Comparison of ENCODE assay signal across 8 mouse cellular contexts in the genomic region with DNA sequence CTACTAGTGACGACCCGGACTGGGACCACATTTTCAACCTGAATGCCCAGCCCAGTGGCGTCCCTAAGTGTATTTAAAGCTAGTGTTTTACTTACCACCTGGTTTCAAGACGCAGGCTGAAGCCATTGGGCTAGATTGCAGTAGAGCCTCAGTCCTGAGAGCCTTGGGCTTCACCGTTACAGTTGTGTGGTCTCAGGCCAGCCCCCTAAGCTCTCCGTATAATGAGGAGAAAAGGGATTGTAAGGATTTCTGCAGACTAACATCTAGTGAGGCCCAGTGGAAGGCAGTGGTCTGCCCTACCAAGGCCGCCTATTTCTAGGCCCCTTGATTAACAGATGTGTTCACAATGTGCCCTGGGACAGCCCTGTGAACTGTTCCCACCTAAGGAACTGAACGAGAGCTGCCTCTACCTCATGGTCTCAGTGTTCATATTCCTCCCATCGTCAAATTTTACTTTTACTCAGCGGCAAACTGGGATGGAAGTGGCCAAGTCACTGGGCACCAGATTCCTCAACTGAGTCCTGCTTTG. TPM values are rescaled to one million over a fixed set of nuclear protein-coding genes. Genes with fewer than 3 reads are reported as not detected.
DNase-seq lines count a peak whose midpoint lies in the region; ATAC-seq and TF ChIP-seq lines count a peak whose summit lies in the region.

No protein-coding gene starts in this region.

- no peak for TF ChIP-seq POLR2A in spleen, adult 2 months (IDR thresholded peaks at IDR 0.05; ENCODE audit: low read depth, low read length)

- H3K4me1 ChIP-seq in spleen, adult 2 months (ENCODE audit: control insufficient read depth, insufficient read depth, insufficient read length), result peaks cover 9% of the 10 kb centered on the region
- peaks cover 8% of the 10 kb centered on the region for H3K4me1 ChIP-seq in embryonic facial prominence, embryonic 14.5 days (ENCODE audit: control insufficient read depth, insufficient read depth, low read length)
- no peaks in the 10 kb centered on the region; the same call in none of the 2 replicates for H3K4me1 ChIP-seq in intestine, postnatal 0 days (replicated peaks; ENCODE audit: control insufficient read depth, insufficient read depth, low read length)
- H3K4me1 ChIP-seq in neural tube, embryonic 15.5 days, result peaks cover 27% of the 10 kb centered on the region

- DNase-seq in spleen, adult 2 months (ENCODE audit: low read depth in 1 of 2, low spot score in 2 of 2), result no peak
- DNase-seq in spleen, adult 12 weeks (ENCODE audit: low spot score), result no peak
- DNase-seq in embryonic facial prominence, embryonic 14.5 days (ENCODE audit: low spot score), result peak; percentile 3
- DNase-seq in right cerebral cortex, adult 2 months (ENCODE audit: low spot score in 2 of 2), result no peak
- no peak for DNase-seq in layer of hippocampus, postnatal 36 days

- H3K4me3 ChIP-seq in spleen, adult 2 months (ENCODE audit: extremely low read depth, insufficient read depth, insufficient read length), result peak overlapping the region; percentile 67; the same call in 1 of the 2 replicates
- H3K4me3 ChIP-seq in embryonic facial prominence, embryonic 14.5 days (ENCODE audit: low read depth, low read length), result peak overlapping the region; percentile 65
- H3K4me3 ChIP-seq in intestine, postnatal 0 days (ENCODE audit: low read depth, low read length), result peak overlapping the region; percentile 59
- H3K4me3 ChIP-seq in neural tube, embryonic 15.5 days (replicated peaks), result peak overlapping the region; percentile 65

- WGBS in spleen, adult 2 months, result 26% methylated on average over 10 of the region's 10 CpGs
- WGBS in embryonic facial prominence, embryonic 14.5 days, result 25% methylated on average over 10 of the region's 10 CpGs
- WGBS in intestine, postnatal 0 days, result 21% methylated on average over 10 of the region's 10 CpGs
- 24% methylated on average over 10 of the region's 10 CpGs for WGBS in neural tube, embryonic 15.5 days

- no peak for ATAC-seq in embryonic facial prominence, embryonic 14.5 days (ENCODE audit: low read depth)
- ATAC-seq in intestine, postnatal 0 days, result no peak
- ATAC-seq in neural tube, embryonic 15.5 days (ENCODE audit: low FRiP score), result peak; percentile 18; the same call in 1 of the 2 replicates
- no peak for ATAC-seq in granulocyte monocyte progenitor cell, adult 5-6 weeks (replicated peaks; ENCODE audit: poor library complexity, severe bottlenecking)

- no peak for TF ChIP-seq CTCF in spleen, adult 2 months (IDR thresholded peaks at IDR 0.05; ENCODE audit: extremely low read depth, insufficient read depth, insufficient read length, insufficient replicate concordance)
- TF ChIP-seq CTCF in intestine, postnatal 0 days (IDR thresholded peaks at IDR 0.05; ENCODE audit: low read depth), result no peak

- H3K36me3 ChIP-seq in spleen, adult 2 months (ENCODE audit: control insufficient read depth, insufficient read depth, low read length), result peaks cover 6% of the 10 kb centered on the region
- peaks cover 23% of the 10 kb centered on the region for H3K36me3 ChIP-seq in embryonic facial prominence, embryonic 14.5 days (ENCODE audit: control insufficient read depth, insufficient read depth, low read length)
- peaks cover 17% of the 10 kb centered on the region for H3K36me3 ChIP-seq in intestine, postnatal 0 days (ENCODE audit: control insufficient read depth, insufficient read depth)
- H3K36me3 ChIP-seq in neural tube, embryonic 15.5 days, result peaks cover 16% of the 10 kb centered on the region

- peak overlapping the region; percentile 82 for H3K4me2 ChIP-seq in embryonic facial prominence, embryonic 14.5 days (ENCODE audit: low read depth, low read length)
- peak overlapping the region; percentile 81 for H3K4me2 ChIP-seq in intestine, postnatal 0 days (replicated peaks; ENCODE audit: low read depth)
- peak overlapping the region; percentile 74 for H3K4me2 ChIP-seq in neural tube, embryonic 15.5 days

- no peaks in the 10 kb centered on the region for H3K27me3 ChIP-seq in spleen, adult 2 months (ENCODE audit: control insufficient read depth, insufficient read depth, low read length)
- no peaks in the 10 kb centered on the region for H3K27me3 ChIP-seq in embryonic facial prominence, embryonic 14.5 days (replicated peaks; ENCODE audit: control insufficient read depth, insufficient read depth, low read length)
- H3K27me3 ChIP-seq in intestine, postnatal 0 days (replicated peaks; ENCODE audit: control insufficient read depth, insufficient read depth, low read length), result no peaks in the 10 kb centered on the region
- no peaks in the 10 kb centered on the region for H3K27me3 ChIP-seq in neural tube, embryonic 15.5 days (replicated peaks)

- no peaks in the 10 kb centered on the region for H3K9me3 ChIP-seq in embryonic facial prominence, embryonic 14.5 days (ENCODE audit: control insufficient read depth, low read length)
- H3K9me3 ChIP-seq in intestine, postnatal 0 days (ENCODE audit: control insufficient read depth), result no peaks in the 10 kb centered on the region
- H3K9me3 ChIP-seq in neural tube, embryonic 15.5 days (replicated peaks), result no peaks in the 10 kb centered on the region

- no peak overlapping the region; the same call in 1 of the 2 replicates for H3K27ac ChIP-seq in spleen, adult 2 months (ENCODE audit: insufficient read depth, low read length)
- H3K27ac ChIP-seq in embryonic facial prominence, embryonic 14.5 days (replicated peaks; ENCODE audit: low read depth, low read length), result peak overlapping the region; percentile 41; the same call in 1 of the 2 replicates
- H3K27ac ChIP-seq in intestine, postnatal 0 days (ENCODE audit: low read depth, low read length), result no peak overlapping the region; the same call in 1 of the 2 replicates
- peak overlapping the region; percentile 80 for H3K27ac ChIP-seq in neural tube, embryonic 15.5 days (replicated peaks)

- peak overlapping the region; percentile 75 for H3K9ac ChIP-seq in embryonic facial prominence, embryonic 14.5 days (ENCODE audit: low read depth, low read length)
- H3K9ac ChIP-seq in intestine, postnatal 0 days (ENCODE audit: low read depth, low read length), result peak overlapping the region; percentile 59
- H3K9ac ChIP-seq in neural tube, embryonic 15.5 days (replicated peaks), result peak overlapping the region; percentile 74

RNA-seq across cellular contexts. Expression of a gene that starts 0.9 kb away (rescaled TPM):
- 10.1 and 11.3 TPM in 2 replicates for polyA plus RNA-seq in spleen, adult 2 months (2012; rRNA removed)
- 21.6 and 23.9 TPM in 2 replicates for polyA plus RNA-seq in embryonic facial prominence, embryonic 14.5 days (2014; fragmentation: Nextera tagmentation; extraction: Ambion mirVana)
- 4.7 and 4.8 TPM in 2 replicates for polyA plus RNA-seq in intestine, postnatal 0 days (2015; fragmentation: Nextera tagmentation; extraction: Ambion mirVana)
- polyA plus RNA-seq in neural tube, embryonic 15.5 days (2015; fragmentation: Nextera tagmentation; extraction: Ambion mirVana), result 25.6 and 27.8 TPM in 2 replicates
- 37.5 and 40.1 TPM in 2 replicates for total RNA-seq in granulocyte monocyte progenitor cell, adult 5-6 weeks (2014; fragmentation: Nextera tagmentation)
- total RNA-seq in granulocyte monocyte progenitor cell, adult 5-6 weeks (2017), result 50.9 and 52.1 TPM in 2 replicates
- total RNA-seq in layer of hippocampus, postnatal 36 days (2021), result 10 to 100 TPM; 47.0 to 49.5 TPM

RNA-seq across cellular contexts. Expression of a gene that starts 26.5 kb away (rescaled TPM):
- polyA plus RNA-seq in spleen, adult 2 months (2012; rRNA removed), result 2.6 and 4.6 TPM in 2 replicates
- polyA plus RNA-seq in embryonic facial prominence, embryonic 14.5 days (2014; fragmentation: Nextera tagmentation; extraction: Ambion mirVana), result 1.6 and 3.6 TPM in 2 replicates
- polyA plus RNA-seq in intestine, postnatal 0 days (2015; fragmentation: Nextera tagmentation; extraction: Ambion mirVana), result 0.73 and 1.5 TPM in 2 replicates
- polyA plus RNA-seq in neural tube, embryonic 15.5 days (2015; fragmentation: Nextera tagmentation; extraction: Ambion mirVana), result 1.5 and 1.6 TPM in 2 replicates
- not detected in 2 replicates for total RNA-seq in granulocyte monocyte progenitor cell, adult 5-6 weeks (2014; fragmentation: Nextera tagmentation)
- 3.4 TPM in 1 of 2 replicates, not detected in the other for total RNA-seq in granulocyte monocyte progenitor cell, adult 5-6 weeks (2017)
- total RNA-seq in layer of hippocampus, postnatal 36 days (2021), result 1 to 10 TPM in 1 of 2 experiments, not detected in 1; 1.5 TPM

RNA-seq across cellular contexts. Expression of a gene that starts 26.6 kb away (rescaled TPM):
- 63.3 and 65.7 TPM in 2 replicates for polyA plus RNA-seq in spleen, adult 2 months (2012; rRNA removed)
- polyA plus RNA-seq in embryonic facial prominence, embryonic 14.5 days (2014; fragmentation: Nextera tagmentation; extraction: Ambion mirVana), result 63.7 and 70.7 TPM in 2 replicates
- polyA plus RNA-seq in intestine, postnatal 0 days (2015; fragmentation: Nextera tagmentation; extraction: Ambion mirVana), result 24.3 and 25.1 TPM in 2 replicates
- 69.8 and 70.6 TPM in 2 replicates for polyA plus RNA-seq in neural tube, embryonic 15.5 days (2015; fragmentation: Nextera tagmentation; extraction: Ambion mirVana)
- 128 and 150 TPM in 2 replicates for total RNA-seq in granulocyte monocyte progenitor cell, adult 5-6 weeks (2014; fragmentation: Nextera tagmentation)
- 121 and 148 TPM in 2 replicates for total RNA-seq in granulocyte monocyte progenitor cell, adult 5-6 weeks (2017)
- 10 to 100 TPM; 56.6 to 71.4 TPM for total RNA-seq in layer of hippocampus, postnatal 36 days (2021)

RNA-seq across cellular contexts. Expression of a gene that starts 33.3 kb away (rescaled TPM):
- 0.25 TPM in 1 of 2 replicates, not detected in the other for polyA plus RNA-seq in spleen, adult 2 months (2012; rRNA removed)
- polyA plus RNA-seq in embryonic facial prominence, embryonic 14.5 days (2014; fragmentation: Nextera tagmentation; extraction: Ambion mirVana), result 0.45 and 0.83 TPM in 2 replicates
- polyA plus RNA-seq in intestine, postnatal 0 days (2015; fragmentation: Nextera tagmentation; extraction: Ambion mirVana), result 0.24 TPM in 1 of 2 replicates, not detected in the other
- 0.57 TPM in 1 of 2 replicates, not detected in the other for polyA plus RNA-seq in neural tube, embryonic 15.5 days (2015; fragmentation: Nextera tagmentation; extraction: Ambion mirVana)
- total RNA-seq in granulocyte monocyte progenitor cell, adult 5-6 weeks (2014; fragmentation: Nextera tagmentation), result 1.9 and 3.4 TPM in 2 replicates
- 0.56 and 1.2 TPM in 2 replicates for total RNA-seq in granulocyte monocyte progenitor cell, adult 5-6 weeks (2017)
- total RNA-seq in layer of hippocampus, postnatal 36 days (2021), result not detected

Comparison
In these comparisons a context has a peak if more than half of its experiments do, and no peak if none do; other contexts are left out.
1. H3K27ac ChIP-seq: peak in embryonic facial prominence, embryonic 14.5 days (single experiment) and neural tube, embryonic 15.5 days (single experiment); none in spleen, adult 2 months (single experiment) and intestine, postnatal 0 days (single experiment).
2. Peak in every context shown above with its lines, with median percentiles within 50 percentile points of each other: H3K4me3 ChIP-seq, H3K4me2 ChIP-seq and H3K9ac ChIP-seq.